Mouse (Mus musculus) ES-Bruce4 (cell line): ENCODE measurements around the gene Ctc1.

ENCODE experiments used
- CTCF ChIP-seq: IDR thresholded peaks from one replicate; pipeline ENCODE4 v1.8.1; 2011; ENCODE audit warnings: low read depth, low read length
- EP300 ChIP-seq: IDR thresholded peaks from 2 replicates; pipeline ENCODE4 v1.6.1; 2011; ENCODE audit warnings: low read depth, low read length; ENCODE audit not compliant: insufficient read depth
- POLR2A ChIP-seq: IDR thresholded peaks from one replicate; pipeline ENCODE4 v1.8.1; 2011; ENCODE audit warnings: low read length; ENCODE audit not compliant: insufficient read depth

DNA sequence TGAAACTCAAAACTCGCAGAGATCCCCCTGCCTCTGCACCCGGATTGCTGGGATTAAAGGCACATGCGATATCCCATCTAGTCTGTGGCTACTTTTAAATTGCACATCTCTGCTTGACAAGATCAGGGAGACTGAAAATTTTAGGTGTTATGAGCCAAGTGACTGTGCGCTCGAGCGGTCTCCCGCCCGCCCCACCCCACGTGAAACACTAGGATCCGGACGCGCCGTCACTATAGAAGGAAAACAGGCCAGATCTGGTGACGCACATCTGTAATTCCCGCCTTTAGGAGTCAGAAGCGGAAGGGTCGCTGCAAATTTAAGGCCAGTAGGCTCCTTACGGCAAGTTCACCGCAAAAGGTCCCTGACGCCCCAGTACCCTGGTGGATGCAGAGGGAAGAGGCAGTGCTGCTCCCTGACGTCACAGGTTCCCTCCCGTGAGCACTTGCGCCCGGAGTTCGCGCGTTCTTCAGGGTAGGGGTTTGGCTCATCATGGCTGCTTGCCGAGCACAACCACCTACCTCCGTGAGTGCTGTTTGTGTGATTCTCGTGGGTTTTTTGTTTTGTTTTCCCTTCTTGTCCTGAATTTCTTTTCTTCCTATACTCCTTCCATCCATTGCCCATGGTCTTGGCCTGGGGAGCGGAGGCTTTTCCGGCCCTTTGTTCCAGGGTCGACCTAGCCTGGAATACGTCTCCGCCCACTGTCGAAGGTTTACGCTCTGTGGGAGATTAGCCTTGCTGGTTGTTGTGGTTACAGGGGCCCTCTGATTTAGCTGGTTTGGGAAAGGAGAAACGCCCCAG lies at the start of gene Ctc1:
- no peak for TF ChIP-seq CTCF
- 0 out of 2 replicates have a peak, but pooled peaks have one; percentile 41 for TF ChIP-seq EP300
- peak; percentile 98 for TF ChIP-seq POLR2A
